Mouse (Mus musculus) urinary bladder, postnatal 14 days (tissue): Measurements from ENCODE around the gene Fam193a.

Experiments used
- DNase-seq: peaks from one replicate; pipeline ENCODE4 v3.0.0; 2021; ENCODE audit warnings: low spot score

Gene Fam193a

GRCm38 (mm10) chr5:34520458-34521209, 150.9 kb downstream of the Fam193a start:
- no peak for DNase-seq

GRCm38 (mm10) chr5:34521337-34521736, 151.6 kb downstream of the Fam193a start:
- no peak for DNase-seq

- DNase-seq: no peak
These were observed 154.3 kb downstream of the Fam193a start for GRCm38 (mm10) chr5:34523958-34524485.

GRCm38 (mm10) chr5:34524511-34524910, 154.8 kb downstream of the Fam193a start:
- DNase-seq: no peak

- peak; percentile 99 for DNase-seq
These were observed 156.1 kb downstream of the Fam193a start, which contains the start of gene Sh3bp2 for GRCm38 (mm10) chr5:34525663-34526476. Gene Sh3bp2, plus strand, starts transcription at chr5:34525838.

- DNase-seq: no peak
These were observed 156.7 kb downstream of the Fam193a start for GRCm38 (mm10) chr5:34526477-34526775.

GRCm38 (mm10) chr5:34527352-34527751, 157.6 kb downstream of the Fam193a start:
- no peak for DNase-seq

- DNase-seq: peak; percentile 35
These were observed 159.0 kb downstream of the Fam193a start for GRCm38 (mm10) chr5:34528724-34529123.

- no peak for DNase-seq
These were observed 160.4 kb downstream of the Fam193a start for GRCm38 (mm10) chr5:34530116-34530515.

- no peak for DNase-seq
These were observed 161.0 kb downstream of the Fam193a start for GRCm38 (mm10) chr5:34530687-34531086.

GRCm38 (mm10) chr5:34533066-34533465, 163.3 kb downstream of the Fam193a start:
- no peak for DNase-seq

- no peak for DNase-seq
These were observed 164.1 kb downstream of the Fam193a start for GRCm38 (mm10) chr5:34533820-34534219.

GRCm38 (mm10) chr5:34534776-34535581, 165.2 kb downstream of the Fam193a start:
- DNase-seq: no peak

GRCm38 (mm10) chr5:34535831-34536230, 166.1 kb downstream of the Fam193a start:
- DNase-seq: no peak
